Mouse (Mus musculus): ENCODE results near the gene Ccl22. TPM values are rescaled to one million over a fixed set of nuclear protein-coding genes. Genes with fewer than 3 reads are reported as not detected.

Ccl22 gene
- polyA plus RNA-seq, 1 experiment from 2014 or later = not detected

DNA sequence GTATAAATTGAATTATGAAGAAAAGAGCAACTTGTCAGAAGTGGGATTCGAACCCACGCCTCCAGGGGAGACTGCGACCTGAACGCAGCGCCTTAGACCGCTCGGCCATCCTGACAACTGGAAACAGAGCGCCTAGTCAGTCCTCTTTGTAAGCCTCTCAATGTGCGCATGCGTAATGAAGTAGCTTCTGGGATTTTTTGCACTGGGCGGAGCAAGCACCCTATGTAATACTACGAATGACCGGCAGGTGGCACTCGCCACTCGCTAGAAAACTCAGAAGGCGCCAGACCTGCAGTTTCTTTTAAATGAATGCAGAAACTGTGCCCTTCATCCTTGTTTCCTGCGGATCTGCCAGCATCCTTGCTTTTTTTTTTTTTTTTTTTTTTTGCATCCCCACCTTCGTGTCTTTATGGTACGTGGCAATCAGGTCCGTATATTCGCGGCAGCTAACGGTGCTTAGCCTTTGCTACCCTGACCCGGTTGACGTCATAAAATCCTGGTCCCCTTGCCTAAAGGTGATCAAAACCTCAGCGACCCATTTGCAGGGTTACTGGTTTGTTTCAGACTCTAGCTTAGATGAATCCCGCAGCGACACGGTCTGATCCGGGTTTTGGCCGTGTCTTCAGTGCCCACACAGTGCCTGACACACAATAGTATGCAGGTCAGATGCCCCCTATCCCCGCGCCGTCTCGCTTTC is 41.3 kb upstream of the Ccl22 start:
- WGBS = under 1% methylated on average over 35 of the region's 35 CpGs
- Histone ChIP-seq H3K9ac (peak overlapping the region; percentile 63), H3K4me3 (replicated peaks; ENCODE audit: low read length) (peak overlapping the region; percentile 50), H3K9me3 (ENCODE audit: control insufficient read depth, low read length) (no peaks in the 10 kb centered on the region), H3K27me3 (ENCODE audit: control insufficient read depth, insufficient read depth, low read length) (no peaks in the 10 kb centered on the region), H3K4me1 (replicated peaks; ENCODE audit: control insufficient read depth, insufficient read depth, low read length) (no peaks in the 10 kb centered on the region), H3K4me2 (replicated peaks) (peak overlapping the region; percentile 54), H3K27ac (peak overlapping the region; percentile 79), H3K36me3 (replicated peaks; ENCODE audit: control insufficient read depth, insufficient read depth) (no peaks in the 10 kb centered on the region)
- ATAC-seq (ENCODE audit: low FRiP score) = peak; percentile 92
- peak; percentile 100 for DNase-seq (ENCODE audit: low spot score)

- Histone ChIP-seq H3K36me3 (replicated peaks; ENCODE audit: control insufficient read depth, insufficient read depth) (no peaks in the 10 kb centered on the region), H3K4me2 (replicated peaks) (peak overlapping the region; percentile 54), H3K9me3 (ENCODE audit: control insufficient read depth, low read length) (no peaks in the 10 kb centered on the region), H3K9ac (peak overlapping the region; percentile 63), H3K4me1 (replicated peaks; ENCODE audit: control insufficient read depth, insufficient read depth, low read length) (no peaks in the 10 kb centered on the region), H3K27me3 (ENCODE audit: control insufficient read depth, insufficient read depth, low read length) (no peaks in the 10 kb centered on the region), H3K27ac (peak overlapping the region; percentile 79), H3K4me3 (replicated peaks; ENCODE audit: low read length) (peak overlapping the region; percentile 45)
- DNase-seq (ENCODE audit: low spot score) = no peak
- no peak for ATAC-seq (ENCODE audit: low FRiP score)
- WGBS = 15% methylated on average over 9 of the region's 9 CpGs
Observed at GRCm38 (mm10) chr8:94704669-94704984, 40.8 kb upstream of the Ccl22 start.

DNA sequence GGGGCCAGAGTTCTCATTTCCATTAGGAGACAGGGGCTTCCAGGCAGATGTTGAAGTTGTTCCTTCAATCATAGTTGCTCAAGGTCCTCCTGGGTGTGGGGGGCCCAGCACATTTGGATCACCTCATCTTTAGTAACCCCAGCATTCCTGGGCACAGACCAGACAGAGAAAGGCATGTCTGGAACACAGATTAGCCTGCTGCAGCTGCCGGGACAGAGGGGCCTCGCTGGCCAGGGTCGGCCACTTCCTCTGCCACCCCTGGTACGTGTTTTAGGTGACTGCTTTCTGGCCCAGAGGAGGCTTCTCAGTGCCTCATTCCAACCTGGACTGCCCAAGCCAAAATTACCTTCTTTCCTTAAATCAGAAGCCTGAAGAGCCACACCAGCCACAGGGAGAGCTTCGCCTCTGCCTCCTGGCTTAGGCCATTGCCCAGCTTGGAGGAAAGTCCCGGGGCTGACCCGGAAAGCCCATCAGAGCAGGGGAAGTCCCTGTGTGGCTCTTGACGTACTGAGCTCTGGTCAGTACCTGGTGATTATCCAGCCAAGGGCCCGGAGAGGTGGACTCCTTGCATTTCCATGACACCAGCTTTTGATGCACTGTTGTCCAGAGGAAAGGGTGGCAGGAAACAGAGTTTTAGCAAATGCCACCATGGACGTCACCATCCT is 39.7 kb upstream of the Ccl22 start:
- H3K4me3 ChIP-seq (replicated peaks; ENCODE audit: low read length) = no peak overlapping the region
- no peaks in the 10 kb centered on the region for H3K9me3 ChIP-seq (ENCODE audit: control insufficient read depth, low read length)
- H3K4me1 ChIP-seq (replicated peaks; ENCODE audit: control insufficient read depth, insufficient read depth, low read length) = no peaks in the 10 kb centered on the region
- H3K27me3 ChIP-seq (ENCODE audit: control insufficient read depth, insufficient read depth, low read length) = no peaks in the 10 kb centered on the region
- no peak overlapping the region for H3K4me2 ChIP-seq (replicated peaks)
- no peaks in the 10 kb centered on the region for H3K36me3 ChIP-seq (replicated peaks; ENCODE audit: control insufficient read depth, insufficient read depth)
- ATAC-seq (ENCODE audit: low FRiP score) (no peak), DNase-seq (ENCODE audit: low spot score) (no peak)
- H3K27ac ChIP-seq = no peak overlapping the region
- no peak overlapping the region for H3K9ac ChIP-seq
- WGBS = 86% methylated on average over 10 of the region's 10 CpGs

DNA sequence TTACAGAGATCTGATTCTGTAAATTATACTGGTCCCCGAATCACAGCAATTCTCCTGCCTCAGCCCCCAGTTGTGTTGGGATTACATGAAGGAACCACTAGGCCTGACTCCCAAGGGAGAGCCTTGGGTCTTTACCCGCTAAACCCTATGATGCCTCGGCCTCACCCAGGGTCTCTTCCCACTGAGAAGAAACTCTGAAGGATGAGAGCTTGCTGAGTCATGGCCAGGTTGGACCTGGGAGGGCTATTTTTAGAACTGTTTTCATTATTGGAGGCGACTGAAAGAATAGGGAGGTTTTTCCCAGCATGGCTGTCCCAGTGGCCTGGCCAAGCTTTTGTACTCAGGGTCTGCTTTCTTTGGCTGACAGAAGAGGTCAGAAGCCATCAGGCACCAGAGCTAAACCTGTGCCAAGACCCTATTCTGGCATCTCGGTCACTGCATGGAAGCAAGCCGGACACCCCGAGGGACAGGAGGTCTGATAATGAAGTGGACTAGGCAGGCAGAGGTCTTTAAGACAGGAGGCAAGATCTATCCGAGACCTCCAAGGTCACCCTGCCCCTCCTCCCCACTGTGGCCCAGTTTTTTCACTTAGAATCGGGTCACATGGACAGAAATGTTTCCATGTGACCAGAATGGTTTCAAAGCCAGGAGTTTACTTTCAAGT is 38.5 kb upstream of the Ccl22 start:
- H3K4me1 ChIP-seq (replicated peaks; ENCODE audit: control insufficient read depth, insufficient read depth, low read length) = no peaks in the 10 kb centered on the region
- DNase-seq (ENCODE audit: low spot score) (no peak), ATAC-seq (ENCODE audit: low FRiP score) (no peak)
- WGBS = 77% methylated on average over 9 of the region's 9 CpGs
- H3K27ac ChIP-seq = no peak overlapping the region
- H3K36me3 ChIP-seq (replicated peaks; ENCODE audit: control insufficient read depth, insufficient read depth) = no peaks in the 10 kb centered on the region
- H3K9ac ChIP-seq = no peak overlapping the region
- H3K9me3 ChIP-seq (ENCODE audit: control insufficient read depth, low read length) = no peaks in the 10 kb centered on the region
- no peaks in the 10 kb centered on the region for H3K27me3 ChIP-seq (ENCODE audit: control insufficient read depth, insufficient read depth, low read length)
- no peak overlapping the region for H3K4me2 ChIP-seq (replicated peaks)
- H3K4me3 ChIP-seq (replicated peaks; ENCODE audit: low read length) = no peak overlapping the region

DNA sequence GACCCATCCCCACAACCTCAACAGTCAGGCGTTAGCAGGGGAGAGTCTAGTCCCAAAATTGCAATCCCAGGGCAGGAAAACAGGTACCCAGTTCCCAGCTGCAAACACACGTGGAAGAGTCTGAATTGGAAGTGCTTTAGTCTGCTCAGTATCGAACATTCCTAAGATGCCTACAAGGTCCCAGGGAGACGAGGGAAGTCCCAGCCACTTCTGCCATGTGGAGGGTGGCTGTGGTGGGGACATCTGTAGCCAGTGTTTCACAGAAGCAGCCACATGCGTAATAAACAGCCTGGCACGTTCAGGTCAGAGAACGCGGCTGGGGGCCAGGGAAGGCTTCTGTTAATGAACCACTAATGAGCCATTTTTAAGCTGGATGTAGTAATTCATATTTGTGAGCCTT is 35.1 kb upstream of the Ccl22 start:
- H3K4me2 ChIP-seq (replicated peaks) = no peak overlapping the region
- ATAC-seq (ENCODE audit: low FRiP score) (no peak), DNase-seq (ENCODE audit: low spot score) (no peak)
- no peak overlapping the region for H3K4me3 ChIP-seq (replicated peaks; ENCODE audit: low read length)
- WGBS = 50% methylated on average over 8 of the region's 8 CpGs
- no peaks in the 10 kb centered on the region for H3K9me3 ChIP-seq (ENCODE audit: control insufficient read depth, low read length)
- H3K36me3 ChIP-seq (replicated peaks; ENCODE audit: control insufficient read depth, insufficient read depth) = no peaks in the 10 kb centered on the region
- no peak overlapping the region for H3K27ac ChIP-seq
- H3K27me3 ChIP-seq (ENCODE audit: control insufficient read depth, insufficient read depth, low read length) = no peaks in the 10 kb centered on the region
- H3K9ac ChIP-seq = no peak overlapping the region
- no peaks in the 10 kb centered on the region for H3K4me1 ChIP-seq (replicated peaks; ENCODE audit: control insufficient read depth, insufficient read depth, low read length)

- Histone ChIP-seq H3K36me3 (replicated peaks; ENCODE audit: control insufficient read depth, insufficient read depth) (no peaks in the 10 kb centered on the region), H3K4me3 (replicated peaks; ENCODE audit: low read length) (no peak overlapping the region), H3K9ac (no peak overlapping the region), H3K27ac (no peak overlapping the region), H3K27me3 (ENCODE audit: control insufficient read depth, insufficient read depth, low read length) (no peaks in the 10 kb centered on the region), H3K9me3 (ENCODE audit: control insufficient read depth, low read length) (no peaks in the 10 kb centered on the region), H3K4me1 (replicated peaks; ENCODE audit: control insufficient read depth, insufficient read depth, low read length) (no peaks in the 10 kb centered on the region), H3K4me2 (replicated peaks) (no peak overlapping the region)
- WGBS = 66% methylated on average over 5 of the region's 5 CpGs
- DNase-seq (ENCODE audit: low spot score) (peak; percentile 36), ATAC-seq (ENCODE audit: low FRiP score) (no peak)
Observed at GRCm38 (mm10) chr8:94711160-94711718, 34.2 kb upstream of the Ccl22 start.

DNA sequence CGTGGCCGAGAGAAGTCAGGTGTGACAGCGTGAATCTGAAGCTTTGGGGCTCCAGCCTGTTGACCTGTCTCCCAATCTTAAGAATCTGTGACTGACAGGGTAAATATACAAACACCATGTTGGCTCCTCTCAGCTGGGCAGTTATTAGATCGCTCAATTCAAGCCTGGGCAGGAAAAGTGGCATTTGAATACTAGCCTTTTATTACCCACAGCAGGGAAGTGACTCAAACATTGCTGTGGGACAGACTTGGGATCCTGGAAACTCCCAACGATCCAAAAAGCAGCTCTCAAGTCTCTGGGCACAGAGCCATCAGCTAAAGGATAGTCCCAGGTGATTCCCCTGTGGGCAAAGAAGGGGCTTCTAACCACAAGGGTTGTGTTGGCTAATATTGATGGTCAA is 30.8 kb upstream of the Ccl22 start:
- no peak for ATAC-seq (ENCODE audit: low FRiP score)
- no peak overlapping the region for H3K4me2 ChIP-seq (replicated peaks)
- WGBS = 36% methylated on average over 5 of the region's 5 CpGs

DNA sequence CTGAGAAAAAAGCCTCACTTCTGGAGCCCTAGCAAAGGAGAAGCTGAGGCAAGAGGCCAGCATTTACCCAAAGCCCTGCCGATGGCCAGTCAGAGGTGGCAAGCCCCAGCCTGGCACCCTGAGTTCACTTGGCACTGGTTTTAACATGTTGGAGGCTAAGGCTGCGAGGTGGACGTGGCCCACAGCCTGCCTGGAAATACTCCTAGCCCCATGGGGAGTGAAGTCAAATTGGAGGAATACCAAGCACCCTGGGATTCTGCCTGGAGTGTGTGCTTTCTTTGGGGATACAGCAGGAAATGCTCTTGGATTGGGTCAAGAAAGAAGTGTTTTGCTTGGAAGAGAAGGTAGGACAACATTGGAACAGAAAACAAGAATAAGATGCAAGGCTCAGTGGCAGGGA is 29.5 kb upstream of the Ccl22 start:
- Histone ChIP-seq H3K36me3 (replicated peaks; ENCODE audit: control insufficient read depth, insufficient read depth) (no peaks in the 10 kb centered on the region), H3K27me3 (ENCODE audit: control insufficient read depth, insufficient read depth, low read length) (no peaks in the 10 kb centered on the region), H3K4me3 (replicated peaks; ENCODE audit: low read length) (no peak overlapping the region), H3K27ac (no peak overlapping the region), H3K9me3 (ENCODE audit: control insufficient read depth, low read length) (no peaks in the 10 kb centered on the region), H3K4me1 (replicated peaks; ENCODE audit: control insufficient read depth, insufficient read depth, low read length) (no peaks in the 10 kb centered on the region), H3K9ac (no peak overlapping the region), H3K4me2 (replicated peaks) (no peak overlapping the region)
- ATAC-seq (ENCODE audit: low FRiP score) = no peak
- DNase-seq (ENCODE audit: low spot score) = no peak
- 76% methylated on average over 3 of the region's 3 CpGs for WGBS

More for the DNA sequence above, 30.8 kb upstream of the Ccl22 start:
- H3K36me3 ChIP-seq (replicated peaks; ENCODE audit: control insufficient read depth, insufficient read depth) = no peaks in the 10 kb centered on the region
- no peak overlapping the region for H3K9ac ChIP-seq
- H3K4me3 ChIP-seq (replicated peaks; ENCODE audit: low read length) = no peak overlapping the region
- no peak overlapping the region for H3K27ac ChIP-seq
- no peaks in the 10 kb centered on the region for H3K9me3 ChIP-seq (ENCODE audit: control insufficient read depth, low read length)
- no peaks in the 10 kb centered on the region for H3K27me3 ChIP-seq (ENCODE audit: control insufficient read depth, insufficient read depth, low read length)
- no peak for DNase-seq (ENCODE audit: low spot score)
- H3K4me1 ChIP-seq (replicated peaks; ENCODE audit: control insufficient read depth, insufficient read depth, low read length) = no peaks in the 10 kb centered on the region

DNA sequence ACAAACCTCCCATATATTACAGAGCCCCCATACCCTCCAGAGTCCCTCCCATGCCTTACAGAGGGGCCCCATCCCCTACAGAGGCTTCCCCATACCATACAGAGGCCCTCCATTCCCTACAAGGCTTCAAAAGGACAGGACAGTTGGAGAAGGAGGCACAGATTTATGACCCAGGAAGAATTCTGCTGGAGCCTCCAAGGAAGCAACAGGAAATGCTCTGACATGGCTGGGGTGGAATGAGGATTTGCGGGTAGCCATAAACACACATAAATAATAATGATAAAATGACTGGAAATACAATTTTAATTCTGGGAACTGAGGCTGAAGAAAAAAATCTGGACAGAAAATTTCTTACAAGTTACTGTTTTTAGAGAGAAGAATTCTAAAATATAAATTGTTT is 28.5 kb upstream of the Ccl22 start:
- Histone ChIP-seq H3K27ac (no peak overlapping the region), H3K9ac (no peak overlapping the region), H3K9me3 (ENCODE audit: control insufficient read depth, low read length) (no peaks in the 10 kb centered on the region), H3K4me2 (replicated peaks) (no peak overlapping the region), H3K36me3 (replicated peaks; ENCODE audit: control insufficient read depth, insufficient read depth) (no peaks in the 10 kb centered on the region), H3K4me3 (replicated peaks; ENCODE audit: low read length) (no peak overlapping the region), H3K27me3 (ENCODE audit: control insufficient read depth, insufficient read depth, low read length) (no peaks in the 10 kb centered on the region), H3K4me1 (replicated peaks; ENCODE audit: control insufficient read depth, insufficient read depth, low read length) (no peaks in the 10 kb centered on the region)
- ATAC-seq (ENCODE audit: low FRiP score) (no peak), DNase-seq (ENCODE audit: low spot score) (no peak)
- WGBS = 100% methylated on average over 1 of the region's 1 CpGs

All from hindbrain, embryonic 14.5 days (tissue).